Mouse (Mus musculus): ENCODE results near the gene Tbc1d22b. TPM values are rescaled to one million over a fixed set of nuclear protein-coding genes. Genes with fewer than 3 reads are reported as not detected.

The Tbc1d22b gene
- polyA plus RNA-seq, 1 experiment: 35.5 TPM

- no peak for DNase-seq (ENCODE audit: extremely low spot score in 1 of 2, low spot score in 1 of 2)
These were observed 91.4 kb downstream of the Tbc1d22b start for GRCm38 (mm10) chr17:29640971-29641370.

GRCm38 (mm10) chr17:29642219-29642618 is 92.6 kb downstream of the Tbc1d22b start:
- no peak for DNase-seq (ENCODE audit: extremely low spot score in 1 of 2, low spot score in 1 of 2)

Other genes with a start within 250 kb of the Tbc1d22b start
- 0.97 and 1.1 TPM in 2 replicates for gene Pi16, start 232.1 kb upstream of the Tbc1d22b start, polyA plus RNA-seq (2012; rRNA removed)
- 548 and 552 TPM in 2 replicates for gene Mtch1, start 201.9 kb upstream of the Tbc1d22b start, polyA plus RNA-seq (2012; rRNA removed)
- gene Fgd2, start 188.9 kb upstream of the Tbc1d22b start, polyA plus RNA-seq (2012; rRNA removed): 11.0 and 14.7 TPM in 2 replicates
- gene Pim1, start 59.0 kb upstream of the Tbc1d22b start, polyA plus RNA-seq (2012; rRNA removed): 3.2 and 3.7 TPM in 2 replicates
- not detected in 2 replicates for gene Gm17657, start 147 bp upstream of the Tbc1d22b start, polyA plus RNA-seq (2012; rRNA removed)
- 0.16 and 0.88 TPM in 2 replicates for gene Tmem217, start 2.6 kb downstream of the Tbc1d22b start, polyA plus RNA-seq (2012; rRNA removed)
- 61.7 and 62.8 TPM in 2 replicates for gene Rnf8, start 65.0 kb downstream of the Tbc1d22b start, polyA plus RNA-seq (2012; rRNA removed)
- 2.7 and 3.3 TPM in 2 replicates for gene Gm28043, start 65.1 kb downstream of the Tbc1d22b start, polyA plus RNA-seq (2012; rRNA removed)
- 72.7 and 82.6 TPM in 2 replicates for gene Cmtr1, start 110.8 kb downstream of the Tbc1d22b start, polyA plus RNA-seq (2012; rRNA removed)
- 13.6 and 15.4 TPM in 2 replicates for gene Ccdc167, start 167.3 kb downstream of the Tbc1d22b start, polyA plus RNA-seq (2012; rRNA removed)